Mouse (Mus musculus) MN1 (cell line): ENCODE measurements around the gene Homer2.

ENCODE experiments used
- DNase-seq: peaks from one replicate; pipeline ENCODE4 v3.0.0-alpha.2; 2016; ENCODE audit warnings: low spot score

Homer2 gene

GRCm38 (mm10) chr7:81707471-81708140 lies at the start of gene Homer2:
Homer2 (minus strand) TSS chr7:81707527.
- DNase-seq = no peak

- DNase-seq = no peak
These were observed 40.6 kb upstream of the Homer2 start for GRCm38 (mm10) chr7:81747956-81748355.

GRCm38 (mm10) chr7:81744145-81744544 lies 36.8 kb upstream of the Homer2 start:
- DNase-seq = peak; percentile 65

GRCm38 (mm10) chr7:81740010-81740409 lies 32.7 kb upstream of the Homer2 start:
- DNase-seq = no peak

- DNase-seq = no peak
These were observed 31.5 kb upstream of the Homer2 start for GRCm38 (mm10) chr7:81738720-81739385.

GRCm38 (mm10) chr7:81735300-81736048 lies 28.1 kb upstream of the Homer2 start:
- DNase-seq = no peak

GRCm38 (mm10) chr7:81732183-81733089 lies 25.1 kb upstream of the Homer2 start:
- DNase-seq = no peak

GRCm38 (mm10) chr7:81731181-81731651 lies 23.9 kb upstream of the Homer2 start:
- no peak for DNase-seq

GRCm38 (mm10) chr7:81729787-81730186 lies 22.5 kb upstream of the Homer2 start:
- no peak for DNase-seq

GRCm38 (mm10) chr7:81727716-81728115 lies 20.4 kb upstream of the Homer2 start:
- no peak for DNase-seq

GRCm38 (mm10) chr7:81726728-81727005 lies 19.3 kb upstream of the Homer2 start:
- no peak for DNase-seq

- no peak for DNase-seq
These were observed 18.8 kb upstream of the Homer2 start for GRCm38 (mm10) chr7:81725986-81726727.

GRCm38 (mm10) chr7:81723851-81724250 lies 16.5 kb upstream of the Homer2 start:
- no peak for DNase-seq

GRCm38 (mm10) chr7:81721271-81721670 lies 13.9 kb upstream of the Homer2 start:
- no peak for DNase-seq

GRCm38 (mm10) chr7:81719216-81719661 lies 11.9 kb upstream of the Homer2 start:
- DNase-seq = no peak

- no peak for DNase-seq
These were observed 11.3 kb upstream of the Homer2 start for GRCm38 (mm10) chr7:81718657-81719056.

GRCm38 (mm10) chr7:81710166-81710565 lies 2.8 kb upstream of the Homer2 start:
- no peak for DNase-seq

GRCm38 (mm10) chr7:81708165-81708564 lies 838 bp upstream of the Homer2 start:
- no peak for DNase-seq

- no peak for DNase-seq
These were observed 623 bp downstream of the Homer2 start for GRCm38 (mm10) chr7:81706416-81707391.

- no peak for DNase-seq
These were observed 1.3 kb downstream of the Homer2 start for GRCm38 (mm10) chr7:81706027-81706415.
